Mouse (Mus musculus): ENCODE data around the gene Tnfrsf13c.

Gene Tnfrsf13c

DNA sequence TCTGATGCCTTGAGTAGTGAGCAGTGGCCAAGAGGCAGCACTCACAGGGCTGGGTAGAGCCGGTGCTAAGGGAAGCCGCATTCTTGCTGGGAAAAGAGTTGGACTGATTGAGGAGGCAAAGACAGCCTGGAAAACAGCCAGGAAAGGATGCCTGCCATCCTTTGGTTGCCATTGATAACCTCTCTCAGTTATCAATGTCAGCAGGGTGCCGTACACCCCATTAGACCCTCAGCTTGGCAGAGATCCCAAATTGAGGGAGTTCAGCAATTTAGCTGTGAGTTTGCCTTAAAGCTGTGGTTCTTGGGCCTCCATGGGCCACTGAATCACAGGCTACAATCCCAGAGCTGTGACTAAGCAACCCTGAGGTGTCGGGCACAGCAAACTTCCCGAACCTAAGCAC is 43.0 kb downstream of the Tnfrsf13c start:
- DNase-seq, result no peak

DNA sequence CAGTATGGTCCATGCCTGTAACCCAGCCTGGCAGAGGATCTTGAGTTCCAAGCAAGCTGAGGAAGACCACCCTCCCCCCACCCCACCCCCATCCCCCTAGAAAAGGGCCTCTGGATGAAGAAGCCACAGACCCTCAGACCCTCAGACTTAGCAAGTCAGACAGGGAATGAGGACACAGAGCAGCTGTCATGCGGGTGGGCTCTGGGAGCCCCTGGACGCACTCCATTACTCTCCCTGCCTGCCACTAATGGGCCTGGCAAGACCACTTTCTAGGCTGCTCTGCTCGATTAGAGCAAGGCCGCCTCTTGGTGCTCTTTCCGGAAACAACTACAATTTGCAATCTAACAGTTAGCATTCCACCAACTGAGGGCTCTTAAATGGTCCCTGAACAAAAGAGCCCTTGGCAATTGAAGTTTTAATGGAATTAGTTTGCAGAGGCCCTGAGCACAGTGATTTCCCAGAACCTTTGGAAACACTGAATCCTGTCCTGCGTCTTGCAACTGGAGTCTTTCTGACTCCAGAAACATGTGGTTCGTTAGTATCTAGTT is 46.4 kb downstream of the Tnfrsf13c start:
- no peak for DNase-seq

DNA sequence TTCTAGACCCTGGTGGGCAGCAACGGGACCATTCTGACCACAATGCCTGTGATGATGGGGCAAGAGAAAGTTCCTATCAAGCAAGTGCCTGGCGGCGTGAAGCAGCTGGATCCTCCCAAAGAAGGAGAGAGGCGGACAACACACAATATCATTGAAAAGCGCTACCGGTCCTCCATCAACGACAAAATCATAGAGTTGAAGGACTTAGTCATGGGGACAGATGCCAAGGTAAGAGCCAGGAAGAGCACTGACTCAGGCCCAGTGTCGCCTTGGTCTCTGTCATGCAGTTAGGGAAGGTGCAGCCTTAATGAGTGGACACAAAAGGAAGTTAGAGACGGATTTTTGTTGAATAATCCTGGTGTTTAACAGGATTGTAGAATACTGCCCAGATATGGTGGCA is 49.1 kb downstream of the Tnfrsf13c start:
- no peak for DNase-seq

DNA sequence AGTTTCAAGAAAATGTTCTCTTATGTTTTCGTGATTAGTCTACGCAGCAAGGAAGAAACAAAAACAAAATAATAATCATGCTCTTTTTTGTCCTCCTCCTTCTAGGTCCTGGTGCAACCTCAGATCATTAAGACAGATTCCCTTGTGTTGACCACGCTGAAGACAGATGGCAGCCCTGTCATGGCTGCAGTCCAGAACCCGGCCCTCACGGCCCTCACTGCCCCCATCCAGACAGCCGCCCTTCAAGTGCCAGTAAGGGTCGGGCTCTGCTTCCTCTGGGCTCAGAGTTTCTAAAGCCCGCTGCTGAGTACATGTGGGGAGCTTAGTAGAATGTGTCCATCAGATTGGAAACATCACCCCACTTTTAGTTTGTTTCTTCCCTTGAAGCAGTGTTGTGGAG is 51.5 kb downstream of the Tnfrsf13c start:
- no peak for DNase-seq
